Mouse (Mus musculus) mesoderm, embryonic 11.5 days (tissue): ENCODE measurements around the gene Rps15.

ENCODE experiments used
- DNase-seq: peaks from one replicate; pipeline ENCODE4 v3.0.0-alpha.2; 2012; ENCODE audit warnings: low read depth, low spot score

The Rps15 gene

DNA sequence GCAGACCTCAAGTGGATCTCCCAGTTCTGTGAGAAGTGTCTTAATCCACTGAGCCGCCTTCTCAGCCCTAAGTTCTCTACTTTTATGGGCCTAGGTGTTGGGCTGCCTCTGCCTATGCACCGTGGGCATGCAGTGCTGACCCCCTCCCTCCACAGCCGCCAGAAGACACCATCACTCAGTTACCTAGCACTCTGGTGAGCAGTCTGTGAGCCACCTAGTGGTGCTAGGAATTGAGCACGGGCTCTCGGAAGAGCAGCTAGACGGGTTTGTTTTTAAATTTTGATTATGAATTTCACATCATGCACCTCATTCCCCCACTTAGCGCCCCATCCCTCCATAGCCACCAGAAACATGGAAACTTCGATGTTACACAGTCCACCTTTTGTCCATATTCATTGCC is 3.6 kb upstream of the Rps15 start:
- no peak for DNase-seq

DNA sequence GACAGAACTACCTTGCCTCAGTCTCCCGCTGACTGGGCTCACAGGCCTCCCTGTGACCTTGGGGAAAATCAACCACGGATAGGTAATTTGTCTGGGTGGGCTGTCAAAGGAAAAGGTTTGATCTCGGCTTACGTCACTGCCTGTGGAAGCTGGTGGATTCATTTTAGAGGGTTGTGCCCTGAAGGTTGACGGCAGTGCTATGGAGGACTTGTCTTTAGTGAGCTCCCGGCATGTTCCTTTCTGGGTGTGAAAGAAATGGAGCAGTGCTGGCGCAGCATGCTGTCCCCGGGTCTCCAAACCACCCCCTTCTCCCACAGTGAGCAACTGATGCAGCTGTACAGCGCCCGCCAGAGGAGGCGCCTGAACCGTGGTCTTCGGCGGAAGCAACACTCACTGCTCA is 1.1 kb downstream of the Rps15 start:
- DNase-seq: no peak

DNA sequence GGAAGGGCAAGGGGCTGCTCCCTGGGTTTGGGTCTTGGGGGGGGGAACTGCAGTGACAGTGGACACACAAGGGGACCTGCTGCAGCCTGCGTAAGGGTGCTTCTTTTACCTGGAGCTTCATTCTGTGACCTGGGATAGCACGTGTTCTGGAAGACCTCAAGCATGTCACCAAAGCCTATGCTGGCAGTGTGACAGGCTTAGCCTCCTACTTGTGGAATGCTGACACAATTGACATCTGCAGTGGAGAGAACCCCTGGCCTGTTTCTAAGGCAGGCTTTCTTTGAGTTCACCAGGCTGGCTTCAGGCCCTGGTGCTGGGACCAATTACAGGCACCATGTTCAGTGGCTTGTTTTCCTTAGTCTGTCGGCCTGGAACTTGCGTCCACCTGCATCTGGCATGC is 2.1 kb downstream of the Rps15 start:
- DNase-seq: no peak

DNA sequence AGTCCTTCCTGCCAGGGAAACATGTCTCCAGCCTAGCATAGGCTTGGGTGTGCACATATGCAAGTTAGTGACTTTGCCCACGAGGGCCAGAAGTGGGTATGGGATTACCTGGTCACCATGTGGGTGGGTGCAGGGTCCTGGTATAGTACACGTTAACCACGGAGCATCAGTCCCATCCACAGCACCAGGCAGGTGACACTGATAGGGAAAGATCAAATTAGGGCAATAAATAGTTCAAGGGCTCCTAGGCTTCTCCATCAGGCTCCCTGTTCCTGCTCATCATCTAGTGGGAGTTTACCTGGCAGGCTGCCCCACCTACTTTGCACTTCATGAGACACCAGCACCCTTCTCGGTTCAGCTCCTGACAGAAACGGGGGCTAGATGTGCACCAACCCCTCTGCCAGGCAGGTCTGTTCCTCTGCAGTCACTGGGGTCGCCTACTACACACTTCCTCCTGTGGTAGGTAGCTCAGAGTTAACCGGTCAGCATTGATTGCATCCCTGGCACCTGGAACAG is 2.6 kb downstream of the Rps15 start:
- DNase-seq: no peak

DNA sequence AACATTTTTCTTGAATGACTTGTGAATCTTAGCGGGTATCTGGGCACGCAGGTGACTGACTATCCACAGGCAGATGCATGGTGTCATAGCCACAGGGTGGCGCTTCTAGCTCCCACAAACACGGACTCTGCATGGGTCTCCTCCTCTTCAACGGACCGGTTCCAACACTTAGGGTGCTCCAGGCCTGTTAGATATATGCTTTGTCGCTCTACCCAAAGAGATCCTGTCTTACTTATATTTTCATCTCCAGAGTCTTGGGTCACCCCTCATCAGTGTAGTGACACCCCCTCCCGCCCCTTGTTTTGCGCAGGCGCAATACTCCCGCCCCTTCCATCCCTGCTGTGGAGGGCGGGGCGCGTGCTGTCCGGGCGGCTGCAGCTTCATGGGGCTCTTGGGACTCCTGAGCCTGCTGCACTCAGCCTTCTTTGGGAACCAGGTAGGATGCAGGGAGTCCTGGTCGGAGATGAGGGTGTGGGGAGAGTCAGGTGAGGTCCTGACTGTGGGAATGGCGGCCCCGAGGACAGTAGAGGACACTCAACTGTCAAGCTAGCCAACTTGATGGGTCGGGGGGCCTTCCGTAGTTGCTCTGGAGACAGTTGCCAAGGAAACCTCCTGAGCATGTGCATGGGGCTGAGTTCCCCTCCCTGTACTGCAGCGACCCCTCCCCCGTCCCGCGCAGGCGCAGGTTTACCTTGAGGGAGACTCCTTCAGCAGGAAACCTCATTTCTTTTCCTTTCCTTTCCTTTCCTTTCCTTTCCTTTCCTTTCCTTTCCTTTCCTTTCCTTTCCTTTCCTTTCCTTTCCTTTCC is 3.6 kb downstream of the Rps15 start, which contains the start of gene Apc2:
TSS of gene Apc2 (plus strand) at position 360 of the 808 bp plus-strand sequence.
- DNase-seq: peak; percentile 84

DNA sequence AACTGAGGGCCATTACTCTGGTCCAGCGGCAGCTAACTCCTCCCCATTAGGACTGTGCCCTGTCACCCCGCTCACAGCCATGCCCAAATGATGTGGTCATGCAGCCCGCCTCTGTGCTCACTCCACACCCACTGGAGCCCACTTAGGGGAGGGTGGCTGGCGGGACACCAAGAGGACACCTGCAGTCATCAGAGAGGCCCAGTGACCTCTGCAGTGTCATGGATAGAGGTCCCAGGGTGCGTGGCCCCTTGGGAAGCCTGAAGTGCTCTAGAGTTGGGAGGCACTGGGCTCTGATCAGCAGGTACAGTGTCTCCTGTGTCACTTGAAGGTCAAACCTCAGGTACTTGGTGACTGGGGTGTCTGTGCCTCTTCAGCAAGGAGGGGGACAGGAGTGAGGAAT is 4.6 kb downstream of the Rps15 start:
- no peak for DNase-seq

DNA sequence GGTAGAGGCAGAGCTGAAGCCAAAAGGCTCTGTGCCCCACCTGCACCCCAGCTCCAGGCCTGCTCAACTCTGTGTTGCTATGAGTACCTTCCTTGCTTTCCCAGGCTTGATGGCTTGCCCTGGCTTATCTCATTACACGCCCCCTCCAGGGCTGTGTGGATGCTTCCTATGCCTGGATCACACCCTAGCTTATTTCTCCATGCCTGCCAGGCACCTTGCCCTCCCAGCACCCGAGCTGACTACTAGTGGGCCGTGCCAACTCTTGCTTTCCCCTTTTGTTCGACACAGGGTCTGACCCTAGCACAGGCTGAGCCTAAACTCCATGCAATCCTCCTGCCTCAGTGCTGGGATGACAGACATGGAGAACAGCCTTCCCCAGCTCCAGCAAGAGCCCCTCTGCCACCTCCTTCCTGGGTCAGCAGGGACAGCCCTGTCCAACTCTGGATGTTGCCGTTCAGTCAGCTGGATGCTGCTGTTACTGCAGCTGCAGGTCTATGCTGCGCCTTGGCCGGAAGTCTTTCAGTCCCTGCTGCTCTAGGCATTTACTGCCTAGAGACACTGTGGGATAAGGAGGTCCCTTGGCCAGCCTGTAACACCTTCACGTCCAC is 5.4 kb downstream of the Rps15 start:
- no peak for DNase-seq

DNA sequence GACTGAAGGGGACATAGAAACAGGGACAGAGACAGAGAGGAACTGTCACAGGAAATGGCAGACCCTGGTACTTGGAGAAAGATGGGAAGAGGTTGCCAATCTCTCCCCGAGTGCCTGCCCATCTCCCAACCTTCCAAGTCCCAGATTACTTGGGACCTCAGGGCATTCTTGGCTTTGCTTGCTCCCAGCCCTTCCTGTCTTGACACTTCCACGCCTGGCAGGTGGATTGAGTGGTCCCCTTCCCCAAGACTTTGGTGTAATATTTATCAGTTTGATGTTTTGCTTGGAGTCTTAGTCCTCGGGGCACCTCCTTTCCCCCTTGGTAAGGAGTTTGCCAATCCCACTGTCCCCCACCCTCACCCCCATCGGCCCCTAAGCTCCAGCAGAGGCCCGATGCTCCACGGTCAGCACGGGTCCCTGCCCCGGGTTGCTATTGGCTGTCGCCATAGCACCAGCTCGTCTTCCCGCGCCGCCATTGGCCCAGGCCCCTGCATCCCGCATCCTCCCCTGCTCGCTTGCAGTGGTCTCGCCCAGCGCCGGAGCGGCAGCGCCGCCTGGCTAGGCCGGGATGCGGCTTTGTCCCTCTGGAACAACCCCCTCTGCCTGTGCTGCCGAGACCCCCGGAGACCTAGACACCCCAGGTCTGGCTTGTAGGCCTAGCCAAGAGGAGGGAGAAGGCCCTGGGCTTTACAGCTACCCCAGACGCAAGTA is 6.5 kb downstream of the Rps15 start:
- peak; percentile 90 for DNase-seq

DNA sequence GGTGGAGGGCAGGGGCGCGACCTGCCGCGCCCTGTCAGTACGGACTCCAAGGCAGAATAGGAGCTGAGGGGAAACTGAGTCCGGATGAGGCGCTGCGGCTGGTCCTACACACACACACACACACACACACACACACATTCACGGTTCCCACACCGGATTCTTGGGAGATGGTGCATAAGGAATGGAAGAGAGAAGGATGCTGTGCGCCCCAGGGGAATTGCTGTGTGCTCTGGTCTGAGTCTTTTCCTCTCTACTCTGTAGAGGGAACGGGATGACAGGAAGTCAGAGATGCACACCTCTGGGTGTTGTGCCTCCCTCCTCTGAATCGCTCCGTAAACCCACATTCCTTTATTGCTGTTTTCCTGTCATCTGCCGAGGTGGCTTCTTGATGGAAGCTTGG is 7.0 kb downstream of the Rps15 start:
- DNase-seq: no peak

DNA sequence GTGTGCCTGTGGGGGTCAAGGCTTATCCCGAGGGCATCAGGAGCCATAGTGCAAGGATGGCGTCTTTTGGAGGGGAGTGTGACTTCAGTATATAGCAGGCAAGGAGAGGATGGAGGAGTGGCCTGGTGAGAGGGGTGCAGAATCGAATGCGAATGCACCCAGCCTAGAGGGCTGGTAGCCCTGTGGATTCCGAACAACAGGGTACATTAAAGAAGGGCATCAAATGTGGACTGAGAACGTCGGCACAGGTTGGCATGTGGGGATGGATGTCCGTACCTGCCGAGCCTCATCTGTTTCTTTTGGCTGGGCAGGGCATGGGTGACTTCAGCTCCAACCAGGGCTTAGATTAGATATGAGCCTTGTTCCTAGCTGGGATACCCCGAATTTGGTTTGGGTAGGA is 7.6 kb downstream of the Rps15 start:
- DNase-seq: no peak

DNA sequence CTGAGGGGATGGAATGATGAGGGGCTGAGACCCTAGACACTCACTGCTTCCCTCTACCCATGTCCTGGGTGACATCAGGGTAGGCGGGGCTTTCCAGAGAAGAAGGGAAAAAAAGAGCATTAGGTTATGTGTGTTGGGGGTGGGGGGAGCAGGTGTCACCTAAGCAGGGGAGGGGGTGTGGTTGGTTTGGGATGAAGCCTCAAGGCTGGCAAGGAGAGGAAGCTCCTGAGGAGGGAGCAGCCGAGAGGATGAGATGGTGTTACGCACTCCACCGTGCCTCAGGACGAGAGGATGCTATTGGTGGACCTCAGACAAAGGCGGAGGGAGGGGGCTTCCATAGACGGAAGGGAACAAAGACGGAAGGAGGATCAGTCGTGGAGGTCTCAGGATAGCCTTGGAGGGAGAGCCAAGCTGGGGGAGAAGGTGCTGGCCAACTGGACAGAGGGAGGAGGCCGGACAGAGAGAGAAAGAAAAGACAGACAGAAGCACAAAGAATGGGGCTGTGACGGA is 8.5 kb downstream of the Rps15 start:
- peak; percentile 68 for DNase-seq

DNA sequence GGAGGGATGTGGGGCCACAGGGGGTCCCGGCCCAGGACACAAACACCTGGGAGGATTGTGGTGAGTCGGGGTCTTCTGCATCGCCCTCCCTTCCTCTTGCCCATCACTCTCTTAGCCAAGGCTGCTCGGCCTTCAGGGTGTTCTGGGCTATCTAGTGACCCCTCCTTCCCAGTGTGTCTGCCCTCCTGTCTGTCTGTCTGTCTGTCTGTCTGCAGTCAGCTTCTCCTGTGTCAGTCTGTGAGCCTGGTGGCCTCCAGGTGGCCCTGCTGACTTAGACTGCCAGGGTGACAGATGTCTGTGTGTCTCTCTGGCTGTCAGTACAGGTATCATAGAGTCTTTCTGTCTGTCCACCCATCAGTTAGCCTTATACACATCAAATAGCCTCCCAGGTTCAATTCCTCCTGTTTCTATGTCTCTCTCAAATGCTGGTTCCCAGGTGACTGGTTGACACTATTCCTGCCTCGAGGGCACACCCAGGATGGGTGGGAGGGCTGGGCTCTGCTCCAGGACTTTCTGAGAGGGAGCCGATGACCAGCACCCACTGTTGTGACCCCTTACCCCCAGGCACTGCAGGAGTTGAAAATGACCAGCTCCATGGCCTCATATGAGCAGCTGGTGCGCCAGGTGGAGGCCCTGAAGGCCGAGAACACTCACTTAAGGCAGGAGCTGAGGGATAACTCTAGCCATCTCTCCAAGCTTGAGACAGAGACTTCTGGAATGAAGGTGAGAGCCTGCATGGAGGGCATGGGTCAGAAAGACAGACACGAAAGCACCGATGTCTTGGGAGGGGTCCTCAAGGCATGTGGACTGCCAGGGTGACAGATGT is 9.2 kb downstream of the Rps15 start:
- no peak for DNase-seq

DNA sequence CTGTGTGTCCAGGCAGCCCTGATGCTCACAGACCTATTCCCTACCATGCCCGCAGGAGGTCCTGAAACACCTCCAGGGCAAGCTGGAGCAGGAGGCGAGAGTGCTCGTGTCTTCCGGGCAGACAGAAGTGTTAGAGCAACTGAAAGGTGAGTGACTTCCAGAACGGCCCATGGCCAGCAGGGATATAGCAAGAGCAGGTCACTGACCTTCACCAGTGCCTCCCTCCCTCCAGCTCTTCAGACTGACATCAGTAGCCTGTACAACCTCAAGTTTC is 9.8 kb downstream of the Rps15 start:
- DNase-seq: no peak

DNA sequence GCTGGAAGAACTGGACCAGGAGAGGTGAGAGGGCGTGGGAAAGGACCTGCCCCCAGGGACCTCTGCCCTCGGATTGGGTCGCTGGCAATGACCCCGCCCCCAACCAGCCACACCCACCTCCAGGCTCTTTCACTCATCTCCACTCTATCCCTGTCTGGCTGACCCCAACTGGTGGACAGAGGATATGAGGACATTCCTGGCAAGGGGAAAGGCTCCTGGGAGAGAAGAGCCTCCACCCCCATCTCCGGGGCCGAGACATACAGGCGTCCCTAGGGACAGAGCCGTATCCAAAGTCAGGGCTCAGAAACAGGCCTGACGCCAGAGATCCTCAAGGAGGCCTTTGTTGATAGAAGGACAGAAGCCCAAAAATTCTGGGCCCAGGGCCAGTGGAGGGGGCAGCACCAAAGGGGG is 10.2 kb downstream of the Rps15 start:
- DNase-seq: peak; percentile 45

DNA sequence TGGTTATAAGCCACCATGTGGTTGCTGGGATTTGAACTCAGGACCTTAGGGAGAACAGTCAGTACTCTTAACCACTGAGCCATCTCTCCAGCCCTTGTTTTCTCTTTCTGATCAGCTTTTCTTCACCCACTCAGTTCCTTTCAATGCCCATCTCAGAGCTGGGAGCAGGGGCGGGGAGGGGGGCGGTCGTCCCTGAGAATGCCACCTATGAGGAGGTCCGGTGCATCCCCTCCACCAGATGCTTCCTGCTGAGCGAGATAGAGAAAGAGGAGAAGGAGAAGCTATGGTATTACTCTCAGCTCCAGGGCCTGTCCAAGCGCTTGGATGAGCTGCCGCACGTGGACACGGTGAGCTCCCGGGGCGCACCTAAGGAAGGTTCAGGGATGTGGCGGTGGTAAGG is 12.2 kb downstream of the Rps15 start:
- DNase-seq: no peak

DNA sequence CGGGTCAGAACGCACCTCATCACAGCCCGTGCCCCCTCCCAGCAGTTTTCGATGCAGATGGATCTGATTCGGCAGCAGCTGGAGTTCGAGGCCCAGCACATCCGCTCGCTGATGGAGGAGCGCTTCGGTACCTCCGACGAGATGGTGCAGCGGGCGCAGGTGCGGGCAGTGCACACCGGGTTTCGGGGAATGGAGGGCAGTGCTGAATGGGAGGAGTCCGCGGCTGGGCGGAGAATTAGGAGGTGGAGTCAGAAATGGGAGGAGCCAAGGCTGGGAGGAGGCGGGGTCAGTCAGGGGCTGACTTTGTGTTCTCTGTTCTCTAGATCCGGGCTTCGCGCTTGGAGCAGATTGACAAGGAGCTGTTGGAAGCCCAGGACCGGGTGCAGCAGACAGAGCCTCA is 12.6 kb downstream of the Rps15 start:
- DNase-seq: peak; percentile 34

DNA sequence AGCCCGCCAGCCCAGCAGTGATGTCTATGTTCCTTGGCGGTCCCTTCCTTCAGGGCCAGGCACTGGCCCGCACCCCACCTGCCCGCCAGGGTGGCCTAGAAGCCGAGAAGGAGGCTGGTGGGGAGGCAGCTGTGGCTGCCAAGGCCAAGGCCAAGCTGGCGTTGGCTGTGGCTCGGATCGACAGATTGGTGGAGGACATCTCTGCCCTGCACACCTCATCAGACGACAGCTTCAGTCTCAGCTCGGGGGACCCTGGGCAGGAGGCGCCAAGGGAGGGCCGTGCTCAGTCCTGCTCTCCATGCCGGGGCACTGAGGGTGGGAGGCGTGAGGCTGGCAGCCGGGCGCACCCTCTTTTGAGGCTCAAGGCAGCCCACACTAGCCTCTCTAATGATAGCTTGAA is 19.3 kb downstream of the Rps15 start:
- no peak for DNase-seq

DNA sequence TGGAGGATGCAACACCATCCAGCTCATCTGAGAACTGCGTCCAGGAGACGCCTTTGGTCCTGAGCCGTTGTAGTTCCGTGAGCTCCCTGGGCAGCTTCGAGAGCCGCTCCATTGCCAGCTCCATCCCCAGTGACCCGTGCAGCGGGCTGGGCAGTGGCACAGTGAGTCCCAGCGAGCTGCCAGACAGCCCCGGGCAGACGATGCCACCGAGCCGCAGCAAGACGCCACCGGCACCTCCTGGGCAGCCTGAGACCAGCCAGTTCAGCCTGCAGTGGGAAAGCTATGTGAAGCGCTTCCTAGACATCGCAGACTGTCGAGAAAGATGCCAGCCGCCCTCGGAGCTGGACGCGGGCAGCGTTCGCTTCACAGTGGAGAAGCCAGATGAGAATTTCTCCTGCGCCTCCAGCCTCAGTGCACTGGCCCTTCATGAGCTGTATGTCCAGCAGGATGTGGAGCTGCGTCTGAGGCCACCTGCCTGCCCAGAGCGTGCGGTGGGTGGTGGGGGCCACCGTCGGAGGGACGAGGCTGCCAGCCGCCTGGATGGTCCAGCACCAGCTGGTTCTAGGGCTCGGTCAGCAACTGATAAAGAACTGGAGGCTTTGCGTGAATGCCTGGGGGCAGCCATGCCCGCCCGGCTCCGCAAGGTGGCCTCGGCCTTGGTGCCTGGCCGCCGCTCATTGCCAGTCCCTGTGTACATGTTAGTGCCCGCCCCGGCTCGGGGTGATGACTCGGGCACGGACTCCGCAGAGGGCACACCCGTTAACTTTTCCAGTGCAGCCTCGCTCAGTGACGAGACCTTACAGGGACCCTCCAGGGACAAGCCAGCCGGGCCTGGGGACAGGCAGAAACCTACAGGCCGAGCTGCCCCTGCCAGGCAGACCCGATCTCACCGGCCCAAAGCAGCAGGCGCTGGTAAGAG is 20.6 kb downstream of the Rps15 start:
- DNase-seq: no peak

DNA sequence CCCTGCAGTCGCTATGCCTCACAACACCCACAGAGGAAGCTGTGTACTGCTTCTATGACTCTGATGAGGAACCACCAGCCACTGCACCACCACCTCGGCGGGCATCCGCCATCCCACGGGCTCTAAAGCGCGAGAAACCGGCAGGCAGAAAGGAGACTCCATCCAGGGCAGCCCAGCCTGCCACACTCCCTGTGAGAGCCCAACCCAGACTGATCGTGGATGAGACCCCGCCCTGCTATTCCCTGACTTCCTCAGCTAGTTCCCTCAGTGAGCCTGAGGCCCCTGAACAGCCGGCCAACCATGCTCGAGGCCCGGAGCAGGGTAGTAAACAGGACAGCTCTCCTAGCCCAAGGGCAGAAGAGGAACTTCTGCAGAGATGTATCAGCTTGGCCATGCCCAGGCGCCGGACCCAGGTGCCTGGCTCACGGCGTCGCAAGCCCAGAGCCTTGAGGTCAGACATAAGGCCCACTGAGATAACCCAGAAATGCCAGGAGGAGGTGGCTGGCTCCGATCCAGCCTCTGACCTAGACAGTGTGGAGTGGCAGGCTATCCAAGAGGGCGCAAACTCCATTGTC is 21.5 kb downstream of the Rps15 start:
- no peak for DNase-seq

DNA sequence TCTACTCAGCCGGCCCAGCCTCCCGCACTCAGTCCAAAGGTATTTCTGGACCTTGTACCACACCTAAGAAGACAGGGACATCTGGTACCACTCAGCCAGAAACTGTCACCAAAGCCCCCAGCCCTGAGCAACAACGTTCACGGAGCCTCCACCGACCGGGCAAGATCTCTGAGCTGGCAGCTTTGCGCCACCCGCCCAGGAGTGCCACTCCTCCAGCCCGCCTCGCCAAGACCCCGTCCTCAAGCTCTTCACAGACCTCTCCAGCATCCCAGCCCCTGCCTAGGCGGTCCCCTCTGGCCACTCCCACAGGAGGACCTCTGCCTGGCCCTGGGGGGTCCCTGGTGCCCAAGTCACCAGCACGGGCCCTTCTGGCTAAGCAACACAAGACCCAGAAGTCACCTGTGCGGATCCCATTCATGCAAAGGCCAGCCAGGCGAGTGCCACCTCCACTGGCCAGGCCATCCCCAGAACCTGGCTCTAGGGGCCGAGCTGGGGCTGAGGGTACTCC is 22.3 kb downstream of the Rps15 start:
- DNase-seq: no peak
